Mouse (Mus musculus): ENCODE results near the gene Pex5. TPM values are rescaled to one million over a fixed set of nuclear protein-coding genes. Genes with fewer than 3 reads are reported as not detected.

Gene Pex5
- polyA plus RNA-seq, 1 experiment, result not detected

GRCm38 (mm10) chr6:124448959-124449667 lies 34.2 kb upstream of the Pex5 start:
- Histone ChIP-seq H3K27ac (ENCODE audit: insufficient read depth, low read depth, low read length) (no peak overlapping the region), H3K4me3 (ENCODE audit: insufficient read depth, low read depth, low read length) (no peak overlapping the region), H3K4me1 (ENCODE audit: control insufficient read depth, insufficient read depth, low read length) (peaks cover 3% of the 10 kb centered on the region; the same call in 1 of the 2 replicates)
- TF ChIP-seq CTCF (IDR thresholded peaks at IDR 0.05; ENCODE audit: insufficient read depth, low read depth, low read length), result no peak
- no peak for TF ChIP-seq POLR2A (IDR thresholded peaks at IDR 0.05; ENCODE audit: insufficient read depth, low read depth, low read length)
- 93% methylated on average over 16 of the region's 16 CpGs for WGBS

- Histone ChIP-seq H3K4me3 (ENCODE audit: insufficient read depth, low read depth, low read length) (no peak overlapping the region), H3K27ac (ENCODE audit: insufficient read depth, low read depth, low read length) (no peak overlapping the region), H3K4me1 (ENCODE audit: control insufficient read depth, insufficient read depth, low read length) (peaks cover 3% of the 10 kb centered on the region; the same call in 1 of the 2 replicates)
- TF ChIP-seq POLR2A (IDR thresholded peaks at IDR 0.05; ENCODE audit: insufficient read depth, low read depth, low read length), result no peak
- WGBS, result 73% methylated on average over 10 of the region's 10 CpGs
These were observed 33.5 kb upstream of the Pex5 start for GRCm38 (mm10) chr6:124448186-124448852.

- Histone ChIP-seq H3K4me1 (ENCODE audit: control insufficient read depth, insufficient read depth, low read length) (peaks cover 3% of the 10 kb centered on the region; the same call in 1 of the 2 replicates), H3K27ac (ENCODE audit: insufficient read depth, low read depth, low read length) (no peak overlapping the region), H3K4me3 (ENCODE audit: insufficient read depth, low read depth, low read length) (no peak overlapping the region)
- 90% methylated on average over 2 of the region's 2 CpGs for WGBS
- no peak for TF ChIP-seq CTCF (IDR thresholded peaks at IDR 0.05; ENCODE audit: insufficient read depth, low read depth, low read length)
- TF ChIP-seq POLR2A (IDR thresholded peaks at IDR 0.05; ENCODE audit: insufficient read depth, low read depth, low read length), result no peak
These were observed 32.5 kb upstream of the Pex5 start for GRCm38 (mm10) chr6:124447356-124447755.

GRCm38 (mm10) chr6:124446459-124446858 lies 31.6 kb upstream of the Pex5 start:
- TF ChIP-seq POLR2A (IDR thresholded peaks at IDR 0.05; ENCODE audit: insufficient read depth, low read depth, low read length) (no peak), CTCF (IDR thresholded peaks at IDR 0.05; ENCODE audit: insufficient read depth, low read depth, low read length) (no peak)
- 97% methylated on average over 9 of the region's 9 CpGs for WGBS
- H3K27ac ChIP-seq (ENCODE audit: insufficient read depth, low read depth, low read length), result no peak overlapping the region
- H3K4me1 ChIP-seq (ENCODE audit: control insufficient read depth, insufficient read depth, low read length), result no peaks in the 10 kb centered on the region
- H3K4me3 ChIP-seq (ENCODE audit: insufficient read depth, low read depth, low read length), result no peak overlapping the region

DNA sequence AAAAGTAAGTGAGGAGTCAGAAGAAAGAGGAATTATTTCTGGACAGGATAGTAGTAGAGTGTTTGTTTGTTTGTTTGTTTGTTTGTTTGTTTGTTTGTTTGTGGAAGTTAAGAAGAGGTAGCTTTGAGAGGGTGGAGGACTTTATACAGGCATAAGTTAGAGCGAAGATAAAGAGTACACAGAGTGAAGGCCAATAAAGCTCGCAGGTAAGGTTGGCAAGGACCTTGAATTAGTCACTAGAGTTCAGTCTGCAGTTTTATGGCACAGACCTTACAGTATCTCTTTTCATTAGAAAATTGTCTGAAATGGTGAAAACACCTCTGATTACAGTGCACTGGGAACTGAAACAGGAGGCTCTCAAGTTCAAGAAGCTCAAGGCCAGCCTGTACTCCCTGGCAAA lies 31.2 kb upstream of the Pex5 start:
- no peak overlapping the region for H3K27ac ChIP-seq (ENCODE audit: insufficient read depth, low read depth, low read length)
- H3K4me3 ChIP-seq (ENCODE audit: insufficient read depth, low read depth, low read length), result no peak overlapping the region
- WGBS, result 93% methylated on average over 2 of the region's 2 CpGs
- no peaks in the 10 kb centered on the region for H3K4me1 ChIP-seq (ENCODE audit: control insufficient read depth, insufficient read depth, low read length)
- TF ChIP-seq CTCF (IDR thresholded peaks at IDR 0.05; ENCODE audit: insufficient read depth, low read depth, low read length) (no peak), POLR2A (IDR thresholded peaks at IDR 0.05; ENCODE audit: insufficient read depth, low read depth, low read length) (no peak)

DNA sequence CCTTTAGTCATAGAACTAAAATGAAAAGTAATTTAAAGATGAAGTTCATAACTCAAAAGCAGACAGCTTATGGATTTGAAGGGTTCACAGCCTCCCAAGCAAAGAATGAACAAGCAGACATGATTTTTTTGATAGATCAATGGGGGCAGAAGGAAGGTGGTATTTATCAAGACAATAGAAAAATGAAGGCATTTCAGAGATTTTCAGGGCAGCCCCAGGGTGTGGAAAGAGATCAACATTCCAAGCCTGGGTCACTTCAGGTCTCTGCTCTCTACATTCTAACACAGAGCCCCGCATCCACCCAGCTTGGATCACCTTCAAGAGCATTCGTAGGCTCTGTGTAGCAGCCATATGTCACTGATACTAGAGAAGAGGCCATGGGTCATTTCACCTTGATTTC lies 28.5 kb upstream of the Pex5 start:
- TF ChIP-seq CTCF (IDR thresholded peaks at IDR 0.05; ENCODE audit: insufficient read depth, low read depth, low read length) (no peak), POLR2A (IDR thresholded peaks at IDR 0.05; ENCODE audit: insufficient read depth, low read depth, low read length) (no peak)
- 90% methylated on average over 2 of the region's 2 CpGs for WGBS
- H3K27ac ChIP-seq (ENCODE audit: insufficient read depth, low read depth, low read length), result no peak overlapping the region
- no peaks in the 10 kb centered on the region for H3K4me1 ChIP-seq (ENCODE audit: control insufficient read depth, insufficient read depth, low read length)
- H3K4me3 ChIP-seq (ENCODE audit: insufficient read depth, low read depth, low read length), result no peak overlapping the region

DNA sequence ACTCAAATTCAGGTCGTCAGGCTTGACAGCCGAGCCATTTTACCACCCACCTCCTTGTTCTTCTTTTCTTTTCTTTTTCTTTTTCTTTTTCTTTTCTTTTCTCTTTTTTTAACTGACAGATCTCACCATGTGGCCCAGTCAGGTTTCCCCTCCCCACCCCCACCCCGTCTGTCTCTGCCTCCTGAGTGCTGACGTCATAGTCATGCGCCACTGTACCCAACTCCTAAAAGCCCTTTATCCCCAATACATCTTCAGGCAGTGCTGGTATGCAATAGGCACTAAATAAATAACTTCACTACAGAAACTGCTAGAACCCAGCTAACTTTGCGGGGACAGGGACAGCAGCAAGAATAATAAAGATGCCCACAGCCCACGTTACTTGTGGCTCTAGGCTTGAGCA lies 21.4 kb upstream of the Pex5 start:
- no peak for TF ChIP-seq POLR2A (IDR thresholded peaks at IDR 0.05; ENCODE audit: insufficient read depth, low read depth, low read length)
- no peak for TF ChIP-seq CTCF (IDR thresholded peaks at IDR 0.05; ENCODE audit: insufficient read depth, low read depth, low read length)

GRCm38 (mm10) chr6:124435173-124435572 lies 20.3 kb upstream of the Pex5 start:
- H3K27ac ChIP-seq (ENCODE audit: insufficient read depth, low read depth, low read length), result no peak overlapping the region
- no peak overlapping the region for H3K4me3 ChIP-seq (ENCODE audit: insufficient read depth, low read depth, low read length)
- no peak for TF ChIP-seq CTCF (IDR thresholded peaks at IDR 0.05; ENCODE audit: insufficient read depth, low read depth, low read length)
- no peak for TF ChIP-seq POLR2A (IDR thresholded peaks at IDR 0.05; ENCODE audit: insufficient read depth, low read depth, low read length)
- 84% methylated on average over 5 of the region's 5 CpGs for WGBS
- peaks cover 23% of the 10 kb centered on the region for H3K4me1 ChIP-seq (ENCODE audit: control insufficient read depth, insufficient read depth, low read length)

More for the DNA sequence above, 21.4 kb upstream of the Pex5 start:
- 60% methylated on average over 7 of the region's 7 CpGs for WGBS
- H3K4me3 ChIP-seq (ENCODE audit: insufficient read depth, low read depth, low read length), result no peak overlapping the region
- H3K4me1 ChIP-seq (ENCODE audit: control insufficient read depth, insufficient read depth, low read length), result peaks cover 16% of the 10 kb centered on the region
- H3K27ac ChIP-seq (ENCODE audit: insufficient read depth, low read depth, low read length), result no peak overlapping the region

GRCm38 (mm10) chr6:124433688-124434324 lies 18.9 kb upstream of the Pex5 start:
- no peak overlapping the region for H3K27ac ChIP-seq (ENCODE audit: insufficient read depth, low read depth, low read length)
- peaks cover 30% of the 10 kb centered on the region for H3K4me1 ChIP-seq (ENCODE audit: control insufficient read depth, insufficient read depth, low read length)
- TF ChIP-seq POLR2A (IDR thresholded peaks at IDR 0.05; ENCODE audit: insufficient read depth, low read depth, low read length) (no peak), CTCF (IDR thresholded peaks at IDR 0.05; ENCODE audit: insufficient read depth, low read depth, low read length) (no peak)
- H3K4me3 ChIP-seq (ENCODE audit: insufficient read depth, low read depth, low read length), result no peak overlapping the region
- WGBS, result 89% methylated on average over 8 of the region's 8 CpGs

Data from olfactory bulb, adult 2 months (tissue).